ENCODE assay signal across 14 mouse cellular contexts in the genomic region with DNA sequence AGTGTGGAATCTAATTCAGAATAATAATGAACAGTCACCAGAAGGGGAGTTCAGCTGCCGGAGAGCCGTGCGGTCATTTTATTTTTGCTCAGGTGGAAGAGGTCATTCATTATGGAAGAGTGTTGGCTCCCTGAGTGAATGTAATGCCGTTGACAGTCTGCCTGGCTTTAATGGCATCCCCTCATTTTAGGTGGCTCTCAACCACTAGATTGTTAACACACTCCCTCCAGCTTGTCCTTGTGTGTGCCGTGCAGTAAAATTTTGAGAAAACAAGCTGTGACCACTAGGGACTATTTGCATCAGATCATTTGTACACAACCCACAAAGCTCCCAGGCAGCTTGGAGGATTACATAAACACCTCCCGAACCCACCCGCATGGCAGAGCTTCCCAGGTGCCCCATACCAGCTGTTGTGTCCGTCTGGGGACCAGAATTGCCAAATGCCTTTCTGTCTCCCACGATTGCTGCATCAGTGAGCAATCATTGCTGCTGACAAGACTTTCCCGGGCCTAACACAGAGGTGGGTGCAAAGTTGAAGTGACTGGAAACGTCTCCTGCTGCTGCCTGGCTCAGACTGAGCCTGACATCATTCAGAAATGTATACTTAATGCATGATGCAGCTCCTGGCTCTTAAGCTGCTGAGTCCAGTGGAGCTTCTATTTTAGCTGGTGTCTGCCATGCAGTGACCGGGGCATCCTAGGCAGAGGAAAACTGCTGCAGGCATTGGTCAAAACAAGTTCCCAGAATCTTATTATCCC.
DNase-seq lines count a peak whose midpoint lies in the region; ATAC-seq and TF ChIP-seq lines count a peak whose summit lies in the region.
"Had no signal": no experiment of that assay in that cellular context is flagged by ENCODE, and none has a peak within 500 bp of the region (broad histone marks: within the 10 kb centered on the region; RNA-seq: fewer than 3 reads in every experiment).

No protein-coding gene starts in this region.

- no peaks in the 10 kb centered on the region for H3K9me3 ChIP-seq in forebrain, embryonic 14.5 days (replicated peaks; ENCODE audit: control insufficient read depth, low read length)
- H3K9me3 ChIP-seq in forebrain, embryonic 12.5 days, result no peaks in the 10 kb centered on the region
- H3K9me3 ChIP-seq in lung, postnatal 0 days (ENCODE audit: low read length), result no peaks in the 10 kb centered on the region
- H3K9me3 ChIP-seq: heart, embryonic 12.5 days; liver, embryonic 12.5 days; stomach, embryonic 15.5 days had no signal

- no peak for TF ChIP-seq CTCF in lung, postnatal 0 days (IDR thresholded peaks at IDR 0.05)

- H3K4me1 ChIP-seq in forebrain, embryonic 14.5 days (ENCODE audit: control insufficient read depth, insufficient read depth, low read length), result no peaks in the 10 kb centered on the region; the same call in 1 of the 2 replicates
- no peaks in the 10 kb centered on the region for H3K4me1 ChIP-seq in forebrain, embryonic 12.5 days
- H3K4me1 ChIP-seq in lung, postnatal 0 days (ENCODE audit: insufficient read depth, low read depth, low read length), result no peaks in the 10 kb centered on the region
- H3K4me1 ChIP-seq: liver, embryonic 12.5 days; stomach, embryonic 15.5 days had no signal

- 0 out of 2 replicates have a peak overlapping the region, but pooled peaks have one; percentile 9 for H3K27ac ChIP-seq in forebrain, embryonic 14.5 days (ENCODE audit: low read depth, low read length)
- no peak overlapping the region for H3K27ac ChIP-seq in forebrain, embryonic 12.5 days
- H3K27ac ChIP-seq in lung, postnatal 0 days (ENCODE audit: low read length), result no peak overlapping the region
- H3K27ac ChIP-seq: liver, embryonic 12.5 days; stomach, embryonic 15.5 days had no signal

- 67% methylated on average over 12 of the region's 12 CpGs for WGBS in forebrain, embryonic 14.5 days
- WGBS in forebrain, embryonic 12.5 days, result 74% methylated on average over 12 of the region's 12 CpGs
- 66% methylated on average over 12 of the region's 12 CpGs for WGBS in lung, postnatal 0 days

- H3K4me3 ChIP-seq in forebrain, embryonic 14.5 days (ENCODE audit: low read depth, low read length), result no peak overlapping the region
- H3K4me3 ChIP-seq in forebrain, embryonic 12.5 days (replicated peaks), result no peak overlapping the region
- no peak overlapping the region for H3K4me3 ChIP-seq in lung, postnatal 0 days (ENCODE audit: low read depth, low read length)
- H3K4me3 ChIP-seq: heart, embryonic 12.5 days; liver, embryonic 12.5 days; stomach, embryonic 15.5 days had no signal

- H3K27me3 ChIP-seq in forebrain, embryonic 14.5 days (replicated peaks; ENCODE audit: control insufficient read depth, insufficient read depth, low read length), result no peaks in the 10 kb centered on the region
- H3K27me3 ChIP-seq in forebrain, embryonic 12.5 days, result no peaks in the 10 kb centered on the region
- no peaks in the 10 kb centered on the region for H3K27me3 ChIP-seq in lung, postnatal 0 days (replicated peaks; ENCODE audit: insufficient read depth, low read length)
- H3K27me3 ChIP-seq: heart, embryonic 12.5 days; liver, embryonic 12.5 days; stomach, embryonic 15.5 days had no signal

- H3K9ac ChIP-seq in forebrain, embryonic 14.5 days (ENCODE audit: low read length), result no peak overlapping the region
- H3K9ac ChIP-seq in forebrain, embryonic 12.5 days, result no peak overlapping the region
- H3K9ac ChIP-seq in lung, postnatal 0 days (replicated peaks; ENCODE audit: low read depth), result no peak overlapping the region
- H3K9ac ChIP-seq: heart, embryonic 12.5 days; liver, embryonic 12.5 days; stomach, embryonic 15.5 days had no signal

- no peak for TF ChIP-seq EP300 in lung, postnatal 0 days (IDR thresholded peaks at IDR 0.05)

- peak; percentile 63 for ATAC-seq in forebrain, embryonic 14.5 days
- no peak for ATAC-seq in forebrain, embryonic 12.5 days (ENCODE audit: low FRiP score)
- no peak for ATAC-seq in lung, postnatal 0 days
- ATAC-seq in erythroblast, adult 5-6 weeks (replicated peaks; ENCODE audit: low FRiP score, poor library complexity, severe bottlenecking), result no peak
- ATAC-seq: liver, embryonic 12.5 days; Patski had no signal

- DNase-seq in forebrain, embryonic 14.5 days (ENCODE audit: low spot score), result peak; percentile 59
- peak; percentile 15 for DNase-seq in right cerebral cortex, adult 18-20 months
- DNase-seq in right cerebral cortex, postnatal 14 days, result no peak
- DNase-seq in layer of hippocampus, postnatal 25 days (ENCODE audit: extremely low spot score in 1 of 2, low spot score in 1 of 2), result peak; percentile 20 to 39
- no peak for DNase-seq in urinary bladder, postnatal 36 days (ENCODE audit: low spot score in 2 of 2)
- no peak for DNase-seq in lung, postnatal 0 days (ENCODE audit: low spot score)
- DNase-seq: adrenal gland, postnatal 14 days; kidney, postnatal 25 days had no signal

- H3K36me3 ChIP-seq in forebrain, embryonic 14.5 days (ENCODE audit: control insufficient read depth, insufficient read depth, low read length), result no peaks in the 10 kb centered on the region
- no peaks in the 10 kb centered on the region for H3K36me3 ChIP-seq in forebrain, embryonic 12.5 days (replicated peaks)
- H3K36me3 ChIP-seq in lung, postnatal 0 days (ENCODE audit: insufficient read depth, low read length), result no peaks in the 10 kb centered on the region
- H3K36me3 ChIP-seq: heart, embryonic 12.5 days; liver, embryonic 12.5 days; stomach, embryonic 15.5 days had no signal

- H3K4me2 ChIP-seq in forebrain, embryonic 14.5 days (ENCODE audit: low read length), result no peak overlapping the region
- no peak overlapping the region for H3K4me2 ChIP-seq in forebrain, embryonic 12.5 days
- H3K4me2 ChIP-seq in lung, postnatal 0 days (replicated peaks; ENCODE audit: low read depth, low read length), result no peak overlapping the region
- H3K4me2 ChIP-seq: heart, embryonic 12.5 days; liver, embryonic 12.5 days; stomach, embryonic 15.5 days had no signal

Comparison
In these comparisons a context has a peak if more than half of its experiments do, and no peak if none do; other contexts are left out.
1. DNase-seq: peak in forebrain, embryonic 14.5 days (single experiment), right cerebral cortex, adult 18-20 months (single experiment) and layer of hippocampus, postnatal 25 days (2 of 2); none in right cerebral cortex, postnatal 14 days (single experiment), urinary bladder, postnatal 36 days (0 of 2) and lung, postnatal 0 days (single experiment).